Comparison of ENCODE assay signal across 13 mouse cellular contexts in the genomic region with DNA sequence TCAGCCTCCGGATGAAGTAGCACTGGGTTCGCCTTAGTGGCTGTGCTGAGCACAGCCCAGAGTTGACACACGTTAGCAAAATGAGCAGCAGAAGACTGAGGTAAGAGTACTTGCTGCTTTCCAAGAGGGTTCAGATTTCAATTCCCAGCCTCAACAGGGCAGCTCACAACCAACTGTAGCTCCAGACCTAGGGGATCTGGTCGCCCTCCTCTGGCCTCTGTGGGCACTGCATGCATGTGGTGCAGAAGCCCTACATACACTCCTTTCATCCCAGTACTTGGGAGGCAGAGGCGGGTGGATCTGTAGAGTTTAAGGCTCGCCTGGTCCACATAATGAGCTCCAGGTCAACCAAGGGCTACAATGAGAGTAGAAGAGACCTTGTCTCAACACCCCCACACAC. TPM values are rescaled to one million over a fixed set of nuclear protein-coding genes. Genes with fewer than 3 reads are reported as not detected.
DNase-seq lines count a peak whose midpoint lies in the region; ATAC-seq and TF ChIP-seq lines count a peak whose summit lies in the region.
"Had no signal": no experiment of that assay in that cellular context is flagged by ENCODE, and none has a peak within 500 bp of the region (broad histone marks: within the 10 kb centered on the region; RNA-seq: fewer than 3 reads in every experiment).

No protein-coding gene starts in this region.

- no peak overlapping the region for H3K9ac ChIP-seq in limb, embryonic 11.5 days (ENCODE audit: low read length)
- H3K9ac ChIP-seq: embryonic facial prominence, embryonic 15.5 days; heart, embryonic 12.5 days; liver, embryonic 15.5 days had no signal

- peak; percentile 57 for TF ChIP-seq CTCF in E14TG2a.4 (conservative IDR thresholded peaks at IDR 0.05; ENCODE audit: low read length)

- no peak overlapping the region for H3K4me2 ChIP-seq in limb, embryonic 11.5 days (ENCODE audit: low read depth, severe bottlenecking)
- H3K4me2 ChIP-seq: embryonic facial prominence, embryonic 15.5 days; heart, embryonic 12.5 days; liver, embryonic 15.5 days had no signal

- intact Hi-C loops in left cerebral cortex, postnatal 14 days (cut with DNase I) = loop anchor here (2.0 to 5.0 kb wide), 2 partner anchors 43 to 111 kb away; no protein-coding TSS in a partner anchor

- H3K4me1 ChIP-seq in limb, embryonic 11.5 days (ENCODE audit: control insufficient read depth, insufficient read depth, low read length) = no peaks in the 10 kb centered on the region
- no peaks in the 10 kb centered on the region for H3K4me1 ChIP-seq in limb, embryonic 10.5 days
- peaks cover 50% of the 10 kb centered on the region for H3K4me1 ChIP-seq in E14TG2a.4 (replicated peaks; ENCODE audit: low read depth, low read length)
- H3K4me1 ChIP-seq: embryonic facial prominence, embryonic 15.5 days; heart, embryonic 12.5 days had no signal

- WGBS in limb, embryonic 11.5 days = 71% methylated on average over 6 of the region's 6 CpGs
- 74% methylated on average over 6 of the region's 6 CpGs for WGBS in limb, embryonic 10.5 days

- no peak overlapping the region for H3K4me3 ChIP-seq in limb, embryonic 11.5 days (ENCODE audit: low read depth, low read length)
- no peak overlapping the region for H3K4me3 ChIP-seq in limb, embryonic 10.5 days
- H3K4me3 ChIP-seq in E14TG2a.4 (replicated peaks; ENCODE audit: low read length) = 0 out of 2 replicates have a peak overlapping the region, but pooled peaks have one; percentile 23
- H3K4me3 ChIP-seq: embryonic facial prominence, embryonic 15.5 days; heart, embryonic 12.5 days; liver, embryonic 15.5 days had no signal

- peak; percentile 29 for DNase-seq in limb, embryonic 11.5 days (ENCODE audit: low spot score)
- DNase-seq in limb, embryonic 10.5 days (ENCODE audit: low spot score) = no peak
- peak; percentile 53 for DNase-seq in 416B (ENCODE audit: low read depth)
- no peak for DNase-seq in ovary, postnatal 10 days (ENCODE audit: low spot score)
- no peak for DNase-seq in left cerebral cortex, postnatal 14 days (ENCODE audit: low spot score in 2 of 2)

- H3K27ac ChIP-seq in limb, embryonic 11.5 days (replicated peaks; ENCODE audit: low read depth, low read length) = no peak overlapping the region
- H3K27ac ChIP-seq in limb, embryonic 10.5 days = no peak overlapping the region
- H3K27ac ChIP-seq: embryonic facial prominence, embryonic 15.5 days; liver, embryonic 15.5 days had no signal

- peaks cover 4% of the 10 kb centered on the region; the same call in 1 of the 2 replicates for H3K27me3 ChIP-seq in limb, embryonic 11.5 days (ENCODE audit: control insufficient read depth, insufficient read depth, low read length)
- peaks cover 14% of the 10 kb centered on the region; the same call in 1 of the 2 replicates for H3K27me3 ChIP-seq in limb, embryonic 10.5 days (ENCODE audit: low read depth, poor library complexity, severe bottlenecking)
- H3K27me3 ChIP-seq in E14TG2a.4 (ENCODE audit: insufficient read depth, low read length) = peaks cover 38% of the 10 kb centered on the region
- H3K27me3 ChIP-seq: embryonic facial prominence, embryonic 15.5 days; liver, embryonic 15.5 days had no signal

- no peak for ATAC-seq in limb, embryonic 11.5 days (ENCODE audit: insufficient number of reproducible peaks, low FRiP score, low TSS enrichment, low read depth)
- 0 out of 2 replicates have a peak, but pooled peaks have one; percentile 48 for ATAC-seq in common myeloid progenitor, adult 5-6 weeks (replicated peaks; ENCODE audit: low read depth, poor library complexity, severe bottlenecking)

- no peaks in the 10 kb centered on the region for H3K36me3 ChIP-seq in limb, embryonic 11.5 days (ENCODE audit: control insufficient read depth, insufficient read depth, low read length)
- no peaks in the 10 kb centered on the region for H3K36me3 ChIP-seq in limb, embryonic 10.5 days
- no peaks in the 10 kb centered on the region for H3K36me3 ChIP-seq in E14TG2a.4 (ENCODE audit: insufficient read depth, low read length)
- H3K36me3 ChIP-seq: embryonic facial prominence, embryonic 15.5 days; heart, embryonic 12.5 days; liver, embryonic 15.5 days had no signal

- H3K9me3 ChIP-seq in limb, embryonic 11.5 days (ENCODE audit: control insufficient read depth, low read length) = no peaks in the 10 kb centered on the region
- no peaks in the 10 kb centered on the region for H3K9me3 ChIP-seq in limb, embryonic 10.5 days (replicated peaks)
- no peaks in the 10 kb centered on the region; the same call in 1 of the 2 replicates for H3K9me3 ChIP-seq in E14TG2a.4 (ENCODE audit: low read length)
- H3K9me3 ChIP-seq: embryonic facial prominence, embryonic 15.5 days; heart, embryonic 12.5 days; liver, embryonic 15.5 days had no signal

RNA-seq across cellular contexts. Expression of a gene that starts 12.1 kb away (rescaled TPM):
- polyA plus RNA-seq in limb, embryonic 11.5 days (2014; fragmentation: Nextera tagmentation; extraction: Ambion mirVana) = 0.09 and 0.11 TPM in 2 replicates
- not detected in 2 replicates for polyA plus RNA-seq in limb, embryonic 10.5 days (2016; fragmentation: Nextera tagmentation; extraction: Ambion mirVana)
- total RNA-seq in common myeloid progenitor, adult 5-6 weeks (2017) = not detected in 2 replicates
- 10 to 100 TPM; 62.1 to 69.6 TPM for total RNA-seq in left cerebral cortex, postnatal 14 days (2021)
- polyA plus RNA-seq: embryonic facial prominence, embryonic 15.5 days; heart, embryonic 12.5 days; intestine, embryonic 16.5 days; liver, embryonic 15.5 days had no signal

RNA-seq across cellular contexts. Expression of a gene that starts 17.4 kb away (rescaled TPM):
- not detected in 2 replicates for polyA plus RNA-seq in limb, embryonic 11.5 days (2014; fragmentation: Nextera tagmentation; extraction: Ambion mirVana)
- not detected in 2 replicates for polyA plus RNA-seq in limb, embryonic 10.5 days (2016; fragmentation: Nextera tagmentation; extraction: Ambion mirVana)
- not detected in 2 replicates for total RNA-seq in common myeloid progenitor, adult 5-6 weeks (2017)
- not detected for total RNA-seq in left cerebral cortex, postnatal 14 days (2021)
- total RNA-seq: layer of hippocampus, postnatal 14 days had no signal
- polyA plus RNA-seq: embryonic facial prominence, embryonic 15.5 days; heart, embryonic 12.5 days; intestine, embryonic 16.5 days; liver, embryonic 15.5 days; stomach, embryonic 16.5 days had no signal

RNA-seq across cellular contexts. Expression of a gene that starts 41.9 kb away (rescaled TPM):
- 34.9 and 37.9 TPM in 2 replicates for polyA plus RNA-seq in limb, embryonic 11.5 days (2014; fragmentation: Nextera tagmentation; extraction: Ambion mirVana)
- 22.9 and 32.1 TPM in 2 replicates for polyA plus RNA-seq in limb, embryonic 10.5 days (2016; fragmentation: Nextera tagmentation; extraction: Ambion mirVana)
- 20.0 and 29.3 TPM in 2 replicates for total RNA-seq in common myeloid progenitor, adult 5-6 weeks (2017)
- total RNA-seq in left cerebral cortex, postnatal 14 days (2021) = 100 to 1,000 TPM; 103 to 117 TPM

Comparison
In these comparisons a context has a peak if more than half of its experiments do, and no peak if none do; other contexts are left out.
1. DNase-seq: peak in limb, embryonic 11.5 days (single experiment) and 416B (single experiment); none in limb, embryonic 10.5 days (single experiment), ovary, postnatal 10 days (single experiment) and left cerebral cortex, postnatal 14 days (0 of 2).
2. RNA of a gene that starts 12.1 kb away (total RNA-seq): 62.1 to 69.6 TPM in left cerebral cortex, postnatal 14 days; not detected in common myeloid progenitor, adult 5-6 weeks; every median in the first group is over 10 times any median in the second.